Mouse (Mus musculus) heart, postnatal 0 days (tissue): ENCODE results near the gene Inhba. TPM values are rescaled to one million over a fixed set of nuclear protein-coding genes. Genes with fewer than 3 reads are reported as not detected.
A peak's percentile ranks its signal among the peaks of the same experiment; 100 is the strongest.

Source experiments
- ATAC-seq: fragments of 200-750 bp; cut with Nextera tagmentation; 2 replicates; pipeline ENCODE4 v1.8.0; 2017; ENCODE audit warnings: low read depth, moderate number of reproducible peaks, moderate library complexity; ENCODE audit not compliant: insufficient read depth
- DNase-seq: peaks from one replicate; pipeline ENCODE4 v3.0.0-alpha.2; 2016; ENCODE audit warnings: low spot score
- H3K27ac ChIP-seq: fragments of 300-500 bp; sonication (generic); 2 replicates; pipeline ENCODE4 v1.5.1; 2014; ENCODE audit warnings: low read depth, mild to moderate bottlenecking
- H3K27me3 ChIP-seq: fragments of 300-500 bp; sonication (generic); 2 replicates; pipeline ENCODE4 v1.6.1; 2014; ENCODE audit warnings: low read length, mixed read lengths; ENCODE audit not compliant: control insufficient read depth, insufficient read depth
- H3K36me3 ChIP-seq: fragments of 300-500 bp; sonication (generic); replicated peaks from 2 replicates; pipeline ENCODE4 v1.6.1; 2014; ENCODE audit warnings: low read length, mixed read lengths; ENCODE audit not compliant: control insufficient read depth, insufficient read depth
- H3K4me1 ChIP-seq: fragments of 300-500 bp; sonication (generic); 2 replicates; pipeline ENCODE4 v1.6.1; 2014; ENCODE audit warnings: antibody characterized with exemption; ENCODE audit not compliant: control insufficient read depth, insufficient read depth
- H3K4me2 ChIP-seq: fragments of 300-500 bp; sonication (generic); 2 replicates; pipeline ENCODE4 v1.6.1; 2014; ENCODE audit warnings: low read depth, mild to moderate bottlenecking, low read length, moderate library complexity
- H3K4me3 ChIP-seq: fragments of 300-500 bp; sonication (generic); 2 replicates; pipeline ENCODE4 v1.5.1; 2014; ENCODE audit warnings: low read depth, low read length
- H3K9ac ChIP-seq: fragments of 300-500 bp; sonication (generic); replicated peaks from 2 replicates; pipeline ENCODE4 v1.6.1; 2014; ENCODE audit warnings: low read depth, low read length, mixed read lengths
- H3K9me3 ChIP-seq: fragments of 300-500 bp; sonication (generic); replicated peaks from 2 replicates; pipeline ENCODE4 v1.6.1; 2016; ENCODE audit warnings: low read length; ENCODE audit not compliant: control insufficient read depth
- CTCF ChIP-seq: IDR thresholded peaks from 2 replicates; pipeline ENCODE4 v1.5.1; 2016; ENCODE audit warnings: antibody characterized with exemption, control low read depth, low read depth
- EP300 ChIP-seq: IDR thresholded peaks from 2 replicates; pipeline ENCODE4 v1.6.1; 2016; ENCODE audit warnings: antibody characterized with exemption, low read depth
- WGBS: fragments of 180-500 bp; shearing (Covaris S2); extraction: QIAGEN DNeasy Blood & Tissue Kit; methylation state at CpG from one replicate; pipeline ENCODE4 v1.1.7; 2014; 5-methylcytosine and 5-hydroxymethylcytosine counted together
- polyA plus RNA-seq: library from polyadenylated mRNA; unstranded; fragments of >200 nt; fragmentation: Nextera tagmentation; extraction: Ambion mirVana; gene quantifications from 2 replicates; pipeline ENCODE4 v1.2.1, GENCODE M21; 2015
- total RNA-seq: library from RNA; depleted of rRNA; stranded (reverse); fragments of >200 nt; gene quantifications from 2 replicates; pipeline ENCODE4 v1.2.3, GENCODE M21; 2014; ENCODE audit warnings: low replicate concordance

The Inhba gene
- total and polyA plus RNA-seq, 2 experiments from 2014 or later, result 2.6 to 8.0 TPM

DNA sequence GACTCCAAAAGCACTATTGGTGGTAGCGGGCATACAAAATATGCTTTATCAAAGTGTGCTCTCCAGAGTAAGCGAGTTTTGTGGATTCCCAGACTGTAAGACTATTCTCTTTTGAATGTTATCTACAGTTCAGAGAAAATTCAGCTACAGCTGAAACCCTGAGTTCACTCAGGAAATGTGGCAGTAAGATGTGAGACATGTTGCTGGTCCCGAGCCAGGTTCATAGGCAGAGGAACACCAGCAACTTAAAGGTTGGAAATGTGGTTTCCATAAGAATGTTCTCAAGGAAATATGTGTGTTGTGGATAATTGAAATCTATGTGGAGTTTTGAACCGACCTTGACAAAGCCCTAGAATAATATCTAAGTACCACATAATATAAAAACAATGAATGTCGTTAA, 65.6 kb downstream of the Inhba start:
- no peak overlapping the region for H3K4me3 ChIP-seq
- 49% methylated on average over 5 of the region's 5 CpGs for WGBS
- no peaks in the 10 kb centered on the region for H3K9me3 ChIP-seq
- no peak for TF ChIP-seq EP300
- no peak for TF ChIP-seq CTCF
- no peak for ATAC-seq
- H3K27me3 ChIP-seq, result no peaks in the 10 kb centered on the region
- H3K4me2 ChIP-seq, result no peak overlapping the region
- DNase-seq, result no peak
- no peaks in the 10 kb centered on the region for H3K4me1 ChIP-seq
- no peak overlapping the region for H3K27ac ChIP-seq
- H3K9ac ChIP-seq, result no peak overlapping the region
- no peaks in the 10 kb centered on the region for H3K36me3 ChIP-seq

GRCm38 (mm10) chr13:16078216-16078731, 66.6 kb downstream of the Inhba start:
- no peaks in the 10 kb centered on the region for H3K36me3 ChIP-seq
- H3K9me3 ChIP-seq, result no peaks in the 10 kb centered on the region
- WGBS, result 65% methylated on average over 7 of the region's 7 CpGs
- H3K4me3 ChIP-seq, result no peak overlapping the region
- DNase-seq, result no peak
- ATAC-seq, result no peak
- no peak for TF ChIP-seq CTCF
- no peak for TF ChIP-seq EP300
- H3K27ac ChIP-seq, result no peak overlapping the region
- H3K4me2 ChIP-seq, result no peak overlapping the region
- no peaks in the 10 kb centered on the region for H3K4me1 ChIP-seq
- no peaks in the 10 kb centered on the region for H3K27me3 ChIP-seq
- no peak overlapping the region for H3K9ac ChIP-seq

DNA sequence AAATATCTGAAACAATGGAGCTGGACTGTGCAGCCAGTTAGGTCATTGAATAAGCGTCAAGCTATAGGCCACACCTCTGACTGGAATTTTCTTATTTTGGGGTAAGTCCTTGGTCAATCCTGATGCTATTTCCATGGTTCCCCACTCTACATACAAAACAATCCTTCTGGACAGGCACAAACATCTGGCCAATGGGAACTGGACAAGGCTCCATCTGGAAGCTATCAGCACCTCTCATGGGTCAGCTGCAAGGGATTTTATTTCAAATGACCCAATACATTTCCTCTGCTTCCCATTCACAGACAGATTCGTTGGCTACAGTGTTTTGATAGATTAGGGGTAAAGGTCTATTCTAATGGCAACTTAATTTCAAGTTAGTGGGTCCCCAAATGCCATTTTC, 68.6 kb downstream of the Inhba start:
- TF ChIP-seq CTCF (no peak), EP300 (no peak)
- Histone ChIP-seq H3K9ac (no peak overlapping the region), H3K27ac (no peak overlapping the region), H3K4me1 (no peaks in the 10 kb centered on the region), H3K9me3 (no peaks in the 10 kb centered on the region), H3K4me3 (no peak overlapping the region), H3K36me3 (no peaks in the 10 kb centered on the region), H3K4me2 (no peak overlapping the region), H3K27me3 (no peaks in the 10 kb centered on the region)
- no peak for DNase-seq
- peak; percentile 41; the same call in 1 of the 2 replicates for ATAC-seq
- WGBS, result 55% methylated on average over 2 of the region's 2 CpGs
